Mouse (Mus musculus) liver, adult 2 months (tissue): ENCODE results near the gene Oxa1l.

Source experiments
- CTCF ChIP-seq: fragments of 200-500 bp; IDR thresholded peaks from 2 replicates; pipeline ENCODE4 v1.5.1; 2011; ENCODE audit warnings: low read depth, low read length, control low read depth
- POLR2A ChIP-seq: fragments of 200-500 bp; IDR thresholded peaks from 2 replicates; pipeline ENCODE4 v1.6.1; 2011; ENCODE audit warnings: low read length, control low read depth; ENCODE audit not compliant: insufficient read depth; ENCODE audit errors: extremely low read depth

GRCm38 (mm10) chr14:54328548-54328947 lies 32.1 kb upstream of the Oxa1l start:
- TF ChIP-seq POLR2A = no peak
- TF ChIP-seq CTCF = no peak
